ENCODE assay signal across 18 mouse cellular contexts in genomic region chr12:89471289-89471688, GRCm38 (mm10).
"Had no signal": no experiment of that assay in that cellular context is flagged by ENCODE, and none has a peak within 500 bp of the region (broad histone marks: within the 10 kb centered on the region; RNA-seq: fewer than 3 reads in every experiment).

No protein-coding gene starts in this region.

- H3K4me2 ChIP-seq: liver, embryonic 15.5 days; lung, embryonic 15.5 days; midbrain, embryonic 11.5 days; midbrain, embryonic 13.5 days; midbrain, embryonic 15.5 days; neural tube, embryonic 12.5 days; stomach, embryonic 15.5 days had no signal

- H3K4me3 ChIP-seq: liver, embryonic 15.5 days; lung, embryonic 15.5 days; megakaryocyte, embryonic 14.5 days; midbrain, embryonic 13.5 days; midbrain, embryonic 15.5 days; neural tube, embryonic 12.5 days; stomach, embryonic 15.5 days had no signal

- H3K4me1 ChIP-seq: liver, embryonic 15.5 days; lung, embryonic 15.5 days; megakaryocyte, embryonic 14.5 days; midbrain, embryonic 13.5 days; midbrain, embryonic 15.5 days; neural tube, embryonic 12.5 days; stomach, embryonic 15.5 days had no signal

- H3K9ac ChIP-seq: liver, embryonic 15.5 days; liver, postnatal 0 days; lung, embryonic 15.5 days; midbrain, embryonic 13.5 days; midbrain, embryonic 15.5 days; neural tube, embryonic 12.5 days; stomach, embryonic 15.5 days had no signal

- ATAC-seq: liver, postnatal 0 days; lung, postnatal 0 days; midbrain, embryonic 13.5 days; midbrain, embryonic 15.5 days had no signal

- H3K27ac ChIP-seq: liver, embryonic 15.5 days; lung, embryonic 15.5 days; macrophage; midbrain, embryonic 13.5 days; midbrain, embryonic 15.5 days; neural tube, embryonic 12.5 days; stomach, embryonic 15.5 days; stomach, postnatal 0 days had no signal

- H3K36me3 ChIP-seq: liver, embryonic 15.5 days; lung, embryonic 15.5 days; midbrain, embryonic 13.5 days; midbrain, embryonic 15.5 days; neural tube, embryonic 12.5 days; stomach, embryonic 15.5 days had no signal

- DNase-seq: liver, postnatal 0 days; lung, adult 2 months; lung, postnatal 14 days; lung, postnatal 36 days; right cerebral cortex, postnatal 14 days; thymus, adult 18-20 months; thymus, postnatal 14 days had no signal

- H3K27me3 ChIP-seq: liver, embryonic 15.5 days; lung, embryonic 15.5 days; megakaryocyte, embryonic 14.5 days; midbrain, embryonic 13.5 days; midbrain, embryonic 15.5 days; neural tube, embryonic 12.5 days; stomach, embryonic 15.5 days had no signal

- H3K9me3 ChIP-seq: liver, embryonic 15.5 days; lung, embryonic 15.5 days; megakaryocyte, embryonic 14.5 days; midbrain, embryonic 13.5 days; midbrain, embryonic 15.5 days; neural tube, embryonic 12.5 days; stomach, embryonic 15.5 days had no signal
